Mouse (Mus musculus) heart, postnatal 0 days (tissue): ENCODE data around the gene Tifab. TPM values are rescaled to one million over a fixed set of nuclear protein-coding genes. Genes with fewer than 3 reads are reported as not detected.
"Not testable (repeated sequence)": the region's sequence is repeated elsewhere in the genome, so short reads cannot be mapped to it uniquely, and the experiment has no call there.

Source experiments
- ATAC-seq: fragments of 200-750 bp; cut with Nextera tagmentation; 2 replicates; pipeline ENCODE4 v1.8.0; 2017; ENCODE audit warnings: low read depth, moderate number of reproducible peaks, moderate library complexity; ENCODE audit not compliant: insufficient read depth
- DNase-seq: peaks from one replicate; pipeline ENCODE4 v3.0.0-alpha.2; 2016; ENCODE audit warnings: low spot score
- H3K27ac ChIP-seq: fragments of 300-500 bp; sonication (generic); 2 replicates; pipeline ENCODE4 v1.5.1; 2014; ENCODE audit warnings: low read depth, mild to moderate bottlenecking
- H3K27me3 ChIP-seq: fragments of 300-500 bp; sonication (generic); 2 replicates; pipeline ENCODE4 v1.6.1; 2014; ENCODE audit warnings: low read length, mixed read lengths; ENCODE audit not compliant: control insufficient read depth, insufficient read depth
- H3K36me3 ChIP-seq: fragments of 300-500 bp; sonication (generic); replicated peaks from 2 replicates; pipeline ENCODE4 v1.6.1; 2014; ENCODE audit warnings: low read length, mixed read lengths; ENCODE audit not compliant: control insufficient read depth, insufficient read depth
- H3K4me1 ChIP-seq: fragments of 300-500 bp; sonication (generic); 2 replicates; pipeline ENCODE4 v1.6.1; 2014; ENCODE audit warnings: antibody characterized with exemption; ENCODE audit not compliant: control insufficient read depth, insufficient read depth
- H3K4me2 ChIP-seq: fragments of 300-500 bp; sonication (generic); 2 replicates; pipeline ENCODE4 v1.6.1; 2014; ENCODE audit warnings: low read depth, mild to moderate bottlenecking, low read length, moderate library complexity
- H3K4me3 ChIP-seq: fragments of 300-500 bp; sonication (generic); 2 replicates; pipeline ENCODE4 v1.5.1; 2014; ENCODE audit warnings: low read depth, low read length
- H3K9ac ChIP-seq: fragments of 300-500 bp; sonication (generic); replicated peaks from 2 replicates; pipeline ENCODE4 v1.6.1; 2014; ENCODE audit warnings: low read depth, low read length, mixed read lengths
- H3K9me3 ChIP-seq: fragments of 300-500 bp; sonication (generic); replicated peaks from 2 replicates; pipeline ENCODE4 v1.6.1; 2016; ENCODE audit warnings: low read length; ENCODE audit not compliant: control insufficient read depth
- CTCF ChIP-seq: IDR thresholded peaks from 2 replicates; pipeline ENCODE4 v1.5.1; 2016; ENCODE audit warnings: antibody characterized with exemption, control low read depth, low read depth
- EP300 ChIP-seq: IDR thresholded peaks from 2 replicates; pipeline ENCODE4 v1.6.1; 2016; ENCODE audit warnings: antibody characterized with exemption, low read depth
- WGBS: fragments of 180-500 bp; shearing (Covaris S2); extraction: QIAGEN DNeasy Blood & Tissue Kit; methylation state at CpG from one replicate; pipeline ENCODE4 v1.1.7; 2014; 5-methylcytosine and 5-hydroxymethylcytosine counted together
- polyA plus RNA-seq: library from polyadenylated mRNA; unstranded; fragments of >200 nt; fragmentation: Nextera tagmentation; extraction: Ambion mirVana; gene quantifications from 2 replicates; pipeline ENCODE4 v1.2.1, GENCODE M21; 2015
- total RNA-seq: library from RNA; depleted of rRNA; stranded (reverse); fragments of >200 nt; gene quantifications from 2 replicates; pipeline ENCODE4 v1.2.3, GENCODE M21; 2014; ENCODE audit warnings: low replicate concordance

The Tifab gene
- total and polyA plus RNA-seq, 2 experiments from 2014 or later = 0.71 TPM; not detected in 1

DNA sequence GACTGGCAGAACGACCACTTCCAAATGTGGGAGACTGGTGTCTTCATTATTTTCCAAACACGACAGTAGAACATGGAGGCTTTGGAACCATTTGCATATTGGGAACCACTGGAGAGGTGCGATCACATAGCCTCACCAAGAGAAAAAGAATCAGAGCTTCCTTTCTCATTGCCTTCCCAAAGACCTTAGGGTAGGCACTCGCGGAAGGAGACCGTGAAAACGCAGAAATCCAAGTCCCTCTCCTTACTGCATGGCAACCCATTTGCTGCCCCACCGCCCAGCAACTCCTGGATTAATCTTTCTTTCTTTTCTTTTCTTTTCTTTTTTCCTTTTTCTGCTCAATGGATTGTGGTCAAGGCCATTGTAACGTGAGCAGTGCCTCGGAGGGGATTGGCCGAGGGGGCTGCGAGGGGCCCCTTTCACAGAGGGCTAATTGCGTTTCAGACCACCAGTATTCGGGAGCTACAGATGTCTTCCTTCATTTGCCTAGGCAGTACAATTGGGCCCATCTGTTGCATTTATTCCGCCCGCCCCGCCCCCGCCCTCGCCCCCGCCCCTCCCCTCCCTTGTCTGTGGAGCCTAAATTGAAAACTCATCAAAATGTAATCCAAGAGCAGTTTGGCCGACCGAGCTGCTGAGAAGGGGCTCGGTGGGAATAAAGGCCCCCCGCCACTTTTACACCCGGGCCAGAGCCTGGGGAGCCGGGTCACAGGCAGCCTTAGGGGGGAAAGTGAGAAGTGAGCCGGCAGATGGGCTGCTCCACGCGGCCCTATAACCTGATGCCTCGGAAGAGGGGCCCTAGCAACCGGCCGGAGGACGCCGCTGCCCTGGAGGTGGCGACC is 29.8 kb upstream of the Tifab start:
- Histone ChIP-seq H3K4me2 (0 out of 2 replicates have a peak overlapping the region, but pooled peaks have one; percentile 15), H3K9ac (no peak overlapping the region), H3K27me3 (peaks cover 27% of the 10 kb centered on the region), H3K36me3 (no peaks in the 10 kb centered on the region), H3K27ac (no peak overlapping the region), H3K4me3 (no peak overlapping the region), H3K4me1 (no peaks in the 10 kb centered on the region), H3K9me3 (peaks cover 8% of the 10 kb centered on the region; the same call in 1 of the 2 replicates)
- TF ChIP-seq CTCF (no peak), EP300 (no peak)
- DNase-seq (no peak), ATAC-seq (no peak)
- 16% methylated on average over 35 of the region's 35 CpGs for WGBS

DNA sequence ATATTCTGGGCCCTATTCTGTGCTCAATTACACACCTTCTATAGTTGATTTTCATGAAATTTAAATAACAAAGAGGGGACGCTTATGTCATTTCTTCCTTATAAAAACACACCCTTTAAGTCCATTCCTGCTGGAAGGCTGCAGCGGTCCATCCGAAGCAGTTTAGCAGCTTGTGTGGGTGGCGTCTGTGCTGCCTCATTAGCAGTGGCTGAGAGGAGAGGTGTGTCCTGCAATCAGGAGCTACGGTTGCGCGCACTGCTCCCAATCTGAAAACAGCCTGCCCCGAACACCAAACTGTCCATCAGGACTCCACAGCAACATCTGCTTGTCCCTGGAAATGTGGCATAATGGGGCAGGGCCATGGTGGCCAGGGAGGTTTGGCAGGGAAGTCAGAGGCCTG is 20.8 kb upstream of the Tifab start:
- peaks cover 16% of the 10 kb centered on the region for H3K27me3 ChIP-seq

DNA sequence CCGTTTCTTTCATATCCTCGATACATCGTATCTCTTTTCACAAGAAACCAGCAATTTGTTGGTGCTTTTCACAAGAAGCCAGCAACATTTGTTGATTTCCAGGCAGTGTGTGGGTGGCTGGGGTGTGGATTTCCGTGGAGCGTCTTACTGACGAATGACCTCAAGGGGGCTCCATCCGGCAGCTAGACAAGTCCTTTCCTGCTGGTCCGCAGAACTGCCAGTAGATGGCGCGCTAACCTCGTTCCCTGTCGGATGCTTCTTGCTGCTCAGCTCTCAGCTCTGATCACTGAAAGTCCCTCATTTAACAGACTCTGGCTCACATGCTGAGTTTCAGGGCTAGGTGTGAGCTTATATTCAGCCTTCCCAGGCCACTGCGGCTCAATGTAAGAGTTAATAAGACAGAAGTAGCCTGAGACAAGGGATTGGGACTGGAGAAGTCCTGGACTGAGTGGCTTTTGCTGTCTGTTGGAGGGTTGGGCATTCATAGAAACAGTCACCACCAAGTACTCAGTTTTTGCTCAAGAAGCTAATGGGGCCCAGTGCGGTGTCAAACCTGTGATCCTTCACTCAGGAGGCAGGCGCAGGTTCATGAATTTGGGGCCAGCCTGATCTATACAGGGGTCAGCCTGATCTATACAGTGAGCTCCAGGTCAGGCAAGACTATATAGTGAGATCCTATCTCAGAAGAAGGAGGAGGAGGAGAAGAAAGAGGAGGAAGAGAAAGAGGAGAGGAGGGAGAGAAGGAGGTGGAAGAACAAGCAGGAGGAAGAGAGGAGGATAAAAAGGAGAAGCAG is 19.0 kb upstream of the Tifab start:
- Histone ChIP-seq H3K27me3 (peaks cover 15% of the 10 kb centered on the region), H3K9ac (no peak overlapping the region), H3K4me2 (no peak overlapping the region), H3K4me1 (no peaks in the 10 kb centered on the region), H3K36me3 (no peaks in the 10 kb centered on the region), H3K9me3 (no peaks in the 10 kb centered on the region), H3K27ac (no peak overlapping the region), H3K4me3 (no peak overlapping the region)
- DNase-seq (peak; percentile 93), ATAC-seq (peak; percentile 78)
- WGBS = 7% methylated on average over 15 of the region's 15 CpGs
- no peak for TF ChIP-seq EP300
- TF ChIP-seq CTCF = peak; percentile 100

More for the DNA sequence above, 20.8 kb upstream of the Tifab start:
- Histone ChIP-seq H3K4me2 (no peak overlapping the region), H3K4me3 (no peak overlapping the region), H3K4me1 (no peaks in the 10 kb centered on the region), H3K9ac (no peak overlapping the region), H3K27ac (no peak overlapping the region), H3K36me3 (no peaks in the 10 kb centered on the region), H3K9me3 (no peaks in the 10 kb centered on the region)
- WGBS = 72% methylated on average over 8 of the region's 8 CpGs
- TF ChIP-seq EP300 (no peak), CTCF (no peak)
- DNase-seq (no peak), ATAC-seq (no peak)

DNA sequence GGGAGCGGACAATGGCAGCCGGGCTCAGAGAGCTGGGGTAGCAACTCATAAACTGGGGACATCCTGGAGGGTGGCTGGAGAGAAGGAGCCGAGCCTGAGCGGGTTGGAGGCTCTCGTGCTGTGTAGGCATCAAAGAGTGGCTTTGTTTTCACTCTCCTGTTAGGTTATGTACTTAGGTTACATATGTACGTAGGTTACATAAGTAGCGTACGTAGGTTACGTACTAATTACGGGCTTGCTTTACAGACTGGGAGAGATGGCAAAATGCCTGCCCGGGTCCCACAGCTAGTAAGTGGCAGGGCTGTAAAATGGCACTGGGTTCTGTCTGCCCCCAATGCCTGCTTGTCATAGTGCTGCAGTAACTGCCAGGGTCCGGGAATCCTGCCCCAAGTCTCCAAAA is 18.3 kb upstream of the Tifab start:
- no peaks in the 10 kb centered on the region for H3K36me3 ChIP-seq
- ATAC-seq (no peak), DNase-seq (no peak)
- no peaks in the 10 kb centered on the region for H3K9me3 ChIP-seq
- TF ChIP-seq CTCF (no peak), EP300 (no peak)
- WGBS = 76% methylated on average over 12 of the region's 12 CpGs
- no peak overlapping the region for H3K4me3 ChIP-seq
- no peak overlapping the region for H3K27ac ChIP-seq
- peaks cover 18% of the 10 kb centered on the region for H3K27me3 ChIP-seq
- H3K4me1 ChIP-seq = no peaks in the 10 kb centered on the region
- no peak overlapping the region for H3K9ac ChIP-seq
- no peak overlapping the region for H3K4me2 ChIP-seq

DNA sequence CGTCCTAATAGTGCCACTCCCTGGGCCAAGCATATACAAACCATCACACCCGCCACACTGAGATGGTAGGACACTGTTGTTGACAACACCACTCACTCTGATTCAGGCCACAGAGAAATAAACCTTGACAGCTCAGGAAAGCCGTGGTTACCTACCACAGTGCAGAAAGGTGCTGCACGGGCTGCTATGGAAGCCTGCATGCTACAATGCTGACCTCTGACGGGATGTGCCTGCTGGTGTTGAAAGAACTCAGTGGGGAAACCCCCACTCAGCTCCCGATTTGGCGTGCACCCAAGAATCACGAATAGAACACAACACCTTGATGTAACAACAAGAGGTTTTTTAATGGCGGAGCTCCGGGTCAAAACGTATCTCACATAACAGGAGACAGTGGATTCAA is 17.1 kb upstream of the Tifab start:
- H3K4me2 ChIP-seq, DNase-seq, H3K27ac ChIP-seq, H3K4me3 ChIP-seq, H3K36me3 ChIP-seq, ATAC-seq, H3K4me1 ChIP-seq, H3K9me3 ChIP-seq, H3K9ac ChIP-seq: not testable (repeated sequence)
- WGBS = 72% methylated on average over 11 of the region's 11 CpGs
- peaks cover 18% of the 10 kb centered on the region for H3K27me3 ChIP-seq

DNA sequence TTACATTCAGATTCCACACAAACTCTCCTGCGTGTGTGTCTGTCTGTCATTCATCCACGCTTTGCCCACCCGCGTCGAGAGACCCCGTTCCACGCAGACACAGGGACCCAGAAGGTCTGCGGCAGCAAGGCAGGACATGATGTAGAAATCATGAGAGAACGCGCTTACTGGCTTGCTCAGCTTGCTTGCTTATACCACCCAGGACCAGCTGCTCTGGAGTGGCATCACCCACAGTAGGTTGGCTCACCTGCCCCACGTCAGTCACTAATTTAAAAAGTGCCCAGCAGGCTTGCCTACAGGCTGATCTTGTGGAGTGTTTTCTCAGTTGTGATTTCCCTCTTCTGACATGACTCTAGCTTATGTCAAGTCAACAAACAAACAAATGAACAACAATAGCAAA is 15.5 kb upstream of the Tifab start:
- H3K27me3 ChIP-seq = peaks cover 18% of the 10 kb centered on the region
- not testable (repeated sequence) for H3K4me3 ChIP-seq, H3K4me1 ChIP-seq, H3K9me3 ChIP-seq, ATAC-seq, H3K9ac ChIP-seq, H3K4me2 ChIP-seq, DNase-seq, H3K27ac ChIP-seq, H3K36me3 ChIP-seq
- WGBS = 87% methylated on average over 11 of the region's 11 CpGs
